Mouse (Mus musculus) MEL (cell line): ENCODE measurements around the gene Lsm6.

Source experiments
- CHD2 ChIP-seq: IDR thresholded peaks from 2 replicates; pipeline ENCODE4 v1.6.1; 2011; ENCODE audit warnings: low read length, improper control_type of control experiment
- CTCF ChIP-seq, 3 experiments: IDR thresholded peaks in 2 of 3; conservative IDR thresholded peaks in 1 of 3; 2 replicates each; pipeline ENCODE4 v1.5.1; 2011 to 2012; ENCODE audit warnings: low read length in 3 of 3, low read depth in 2 of 3, mild to moderate bottlenecking in 2 of 3, improper control_type of control experiment in 1 of 3, inconsistent platforms in 1 of 3, mixed read lengths in 1 of 3, moderate library complexity in 1 of 3; ENCODE audit not compliant: control insufficient read depth in 1 of 3, insufficient read depth in 1 of 3, poor library complexity in 1 of 3, severe bottlenecking in 1 of 3
- POLR2AphosphoS2 ChIP-seq: IDR thresholded peaks from 2 replicates; pipeline ENCODE4 v1.6.1; 2011; ENCODE audit warnings: low read length, improper control_type of control experiment
- TAL1 ChIP-seq: IDR thresholded peaks from 2 replicates; pipeline ENCODE4 v1.6.1; 2012; ENCODE audit warnings: mild to moderate bottlenecking, inconsistent platforms, low read length, moderate library complexity, mixed read lengths
- USF1 ChIP-seq: IDR thresholded peaks from 2 replicates; pipeline ENCODE4 v1.6.1; 2014; ENCODE audit warnings: low read depth, mild to moderate bottlenecking, inconsistent platforms, low read length, improper control_type of control experiment, moderate library complexity

DNA sequence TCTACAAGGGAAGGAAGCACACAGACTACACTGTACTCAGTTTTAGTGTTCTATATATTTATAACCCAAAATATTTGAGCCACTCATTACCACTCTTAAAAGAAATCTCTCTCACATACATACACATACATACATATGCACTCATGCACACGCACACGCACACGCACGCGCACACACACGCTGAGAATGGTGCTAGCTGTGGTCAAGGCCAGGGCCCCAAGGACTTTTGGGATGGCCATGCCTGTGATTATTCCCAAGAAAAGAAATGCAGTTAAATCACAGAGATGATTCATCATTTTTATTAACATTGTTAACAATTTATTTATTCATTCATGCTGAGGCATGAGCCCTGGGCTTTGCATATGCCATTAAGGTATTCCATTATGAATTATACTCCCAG is 15.2 kb upstream of the Lsm6 start:
- TF ChIP-seq CHD2 (no peak), CTCF (IDR thresholded peaks at IDR 0.05 in 2 of 3, conservative IDR thresholded peaks at IDR 0.05 in 1 of 3; ENCODE audit: control insufficient read depth in 1 of 3, insufficient read depth in 1 of 3, low read depth in 2 of 3, low read length in 3 of 3, poor library complexity in 1 of 3, severe bottlenecking in 1 of 3) (no peak), POLR2AphosphoS2 (no peak), USF1 (no peak), TAL1 (no peak)
